Mouse (Mus musculus): ENCODE data around the gene Kcnma1.

DNA sequence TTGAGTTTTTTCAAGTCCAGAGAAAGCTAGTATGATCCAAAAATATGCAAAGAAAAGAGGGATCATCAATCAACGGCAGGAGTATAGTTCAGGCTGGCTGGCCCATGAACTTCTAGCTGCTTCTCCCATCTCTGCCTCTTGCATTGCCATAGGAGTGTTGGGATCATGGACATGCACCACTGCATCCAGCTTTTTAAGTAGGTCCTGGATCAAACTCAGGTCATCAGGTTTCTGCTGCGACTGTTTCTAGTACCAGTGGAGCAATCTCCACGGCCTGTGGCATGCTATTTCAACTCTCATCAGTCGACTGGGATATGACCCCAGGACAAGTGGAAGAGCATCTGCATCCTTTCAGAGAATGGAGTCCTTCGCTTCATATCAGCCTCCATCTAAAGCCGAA lies 655.5 kb downstream of the Kcnma1 start:
- TF ChIP-seq CTCF (conservative IDR thresholded peaks at IDR 0.05; ENCODE audit: insufficient read depth, insufficient read length, low read depth, low read length) (no peak), POLR2A (IDR thresholded peaks at IDR 0.05; ENCODE audit: low read depth, low read length) (no peak)
